Mouse (Mus musculus): ENCODE results near the gene Znrf3. TPM values are rescaled to one million over a fixed set of nuclear protein-coding genes. Genes with fewer than 3 reads are reported as not detected.

Znrf3 gene
- polyA plus RNA-seq, 1 experiment: 2.2 TPM

GRCm38 (mm10) chr11:5330851-5331250 is 113.8 kb downstream of the Znrf3 start:
- no peak overlapping the region for H3K27ac ChIP-seq (ENCODE audit: insufficient read depth, low read depth, low read length)
- peaks cover 6% of the 10 kb centered on the region; the same call in 1 of the 2 replicates for H3K4me1 ChIP-seq (ENCODE audit: control insufficient read depth, insufficient read depth, low read length)
- TF ChIP-seq CTCF (IDR thresholded peaks at IDR 0.05; ENCODE audit: low read depth, low read length): no peak
- no peak for TF ChIP-seq POLR2A (IDR thresholded peaks at IDR 0.05; ENCODE audit: borderline replicate concordance, low read depth, low read length)
- no peak overlapping the region for H3K4me3 ChIP-seq (ENCODE audit: insufficient read depth, low read length)

DNA sequence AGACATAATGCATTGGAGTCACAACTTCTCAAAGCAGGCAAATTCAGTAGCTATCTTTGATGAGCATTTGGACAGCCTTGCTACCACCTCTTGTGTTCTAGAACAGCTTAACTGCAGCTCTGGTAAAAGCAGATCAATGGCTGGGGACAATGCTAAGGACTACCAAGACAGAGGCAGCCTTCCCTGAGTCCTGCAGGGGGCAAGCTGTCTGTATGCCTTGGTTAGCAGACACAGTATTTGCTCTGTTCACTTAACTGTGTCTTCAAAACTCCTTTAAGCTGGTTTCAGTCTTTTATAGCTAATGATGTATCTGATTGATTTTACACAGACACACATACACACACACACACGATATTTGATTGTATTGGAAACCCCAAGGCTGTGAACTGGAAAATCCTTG is 117.0 kb downstream of the Znrf3 start:
- H3K4me1 ChIP-seq (ENCODE audit: control insufficient read depth, insufficient read depth, low read length): no peaks in the 10 kb centered on the region
- H3K27ac ChIP-seq (ENCODE audit: insufficient read depth, low read depth, low read length): no peak overlapping the region
- no peak overlapping the region for H3K4me3 ChIP-seq (ENCODE audit: insufficient read depth, low read length)
- TF ChIP-seq CTCF (IDR thresholded peaks at IDR 0.05; ENCODE audit: low read depth, low read length): no peak
- no peak for TF ChIP-seq POLR2A (IDR thresholded peaks at IDR 0.05; ENCODE audit: borderline replicate concordance, low read depth, low read length)

GRCm38 (mm10) chr11:5326252-5326651 is 118.4 kb downstream of the Znrf3 start:
- Histone ChIP-seq H3K4me1 (ENCODE audit: control insufficient read depth, insufficient read depth, low read length) (no peaks in the 10 kb centered on the region), H3K27ac (ENCODE audit: insufficient read depth, low read depth, low read length) (no peak overlapping the region), H3K4me3 (ENCODE audit: insufficient read depth, low read length) (no peak overlapping the region)
- TF ChIP-seq CTCF (IDR thresholded peaks at IDR 0.05; ENCODE audit: low read depth, low read length): no peak

DNA sequence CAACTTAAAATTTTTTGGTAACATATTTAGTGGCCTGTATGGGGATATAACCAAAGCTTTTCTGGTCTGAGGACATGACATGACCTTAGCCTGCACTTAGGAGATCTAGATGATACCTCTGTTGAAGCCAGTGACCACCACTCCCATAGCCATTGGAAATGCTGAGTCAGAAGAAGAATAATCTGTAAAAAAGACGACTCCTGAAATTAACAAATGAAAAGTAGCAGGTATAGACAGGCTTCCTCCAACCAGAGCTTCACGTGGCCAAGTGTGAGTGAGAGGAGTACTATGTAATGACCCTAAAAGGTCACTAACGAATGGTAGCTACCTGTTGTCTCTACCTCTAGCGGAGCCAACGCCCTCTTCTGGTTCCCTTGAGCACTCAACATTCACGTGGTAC is 119.4 kb downstream of the Znrf3 start:
- no peaks in the 10 kb centered on the region for H3K4me1 ChIP-seq (ENCODE audit: control insufficient read depth, insufficient read depth, low read length)
- TF ChIP-seq POLR2A (IDR thresholded peaks at IDR 0.05; ENCODE audit: borderline replicate concordance, low read depth, low read length) (no peak), CTCF (IDR thresholded peaks at IDR 0.05; ENCODE audit: low read depth, low read length) (no peak)
- no peak overlapping the region for H3K27ac ChIP-seq (ENCODE audit: insufficient read depth, low read depth, low read length)
- no peak overlapping the region for H3K4me3 ChIP-seq (ENCODE audit: insufficient read depth, low read length)

DNA sequence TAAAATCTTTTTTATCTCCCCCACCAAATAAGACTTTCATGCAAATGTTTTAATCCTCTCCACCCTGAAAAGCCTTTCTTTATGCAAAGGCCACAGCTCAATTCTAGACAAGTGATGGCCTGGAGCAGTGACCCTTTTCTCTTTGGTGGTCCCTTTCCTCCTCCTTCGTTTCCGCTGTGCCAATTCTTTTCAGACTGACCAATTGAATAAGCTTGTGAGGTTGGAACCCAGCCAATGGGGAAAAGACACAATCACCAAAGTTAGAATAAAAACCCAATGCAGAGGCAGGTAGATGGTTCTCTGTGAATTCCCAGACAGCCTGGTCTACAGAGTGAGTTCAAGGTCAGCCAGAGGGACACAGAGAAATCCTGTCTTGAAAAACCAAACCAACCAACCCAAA is 120.4 kb downstream of the Znrf3 start:
- TF ChIP-seq POLR2A (IDR thresholded peaks at IDR 0.05; ENCODE audit: borderline replicate concordance, low read depth, low read length) (no peak), CTCF (IDR thresholded peaks at IDR 0.05; ENCODE audit: low read depth, low read length) (no peak)
- Histone ChIP-seq H3K4me1 (ENCODE audit: control insufficient read depth, insufficient read depth, low read length) (no peaks in the 10 kb centered on the region), H3K27ac (ENCODE audit: insufficient read depth, low read depth, low read length) (no peak overlapping the region), H3K4me3 (ENCODE audit: insufficient read depth, low read length) (no peak overlapping the region)

- TF ChIP-seq CTCF (IDR thresholded peaks at IDR 0.05; ENCODE audit: low read depth, low read length) (no peak), POLR2A (IDR thresholded peaks at IDR 0.05; ENCODE audit: borderline replicate concordance, low read depth, low read length) (no peak)
- Histone ChIP-seq H3K4me1 (ENCODE audit: control insufficient read depth, insufficient read depth, low read length) (no peaks in the 10 kb centered on the region), H3K4me3 (ENCODE audit: insufficient read depth, low read length) (no peak overlapping the region), H3K27ac (ENCODE audit: insufficient read depth, low read depth, low read length) (no peak overlapping the region)
These were observed 123.0 kb downstream of the Znrf3 start for GRCm38 (mm10) chr11:5321687-5322086.

GRCm38 (mm10) chr11:5318976-5319375 is 125.7 kb downstream of the Znrf3 start:
- no peak overlapping the region for H3K27ac ChIP-seq (ENCODE audit: insufficient read depth, low read depth, low read length)
- H3K4me3 ChIP-seq (ENCODE audit: insufficient read depth, low read length): no peak overlapping the region
- peaks cover 4% of the 10 kb centered on the region for H3K4me1 ChIP-seq (ENCODE audit: control insufficient read depth, insufficient read depth, low read length)
- no peak for TF ChIP-seq POLR2A (IDR thresholded peaks at IDR 0.05; ENCODE audit: borderline replicate concordance, low read depth, low read length)
- TF ChIP-seq CTCF (IDR thresholded peaks at IDR 0.05; ENCODE audit: low read depth, low read length): no peak

DNA sequence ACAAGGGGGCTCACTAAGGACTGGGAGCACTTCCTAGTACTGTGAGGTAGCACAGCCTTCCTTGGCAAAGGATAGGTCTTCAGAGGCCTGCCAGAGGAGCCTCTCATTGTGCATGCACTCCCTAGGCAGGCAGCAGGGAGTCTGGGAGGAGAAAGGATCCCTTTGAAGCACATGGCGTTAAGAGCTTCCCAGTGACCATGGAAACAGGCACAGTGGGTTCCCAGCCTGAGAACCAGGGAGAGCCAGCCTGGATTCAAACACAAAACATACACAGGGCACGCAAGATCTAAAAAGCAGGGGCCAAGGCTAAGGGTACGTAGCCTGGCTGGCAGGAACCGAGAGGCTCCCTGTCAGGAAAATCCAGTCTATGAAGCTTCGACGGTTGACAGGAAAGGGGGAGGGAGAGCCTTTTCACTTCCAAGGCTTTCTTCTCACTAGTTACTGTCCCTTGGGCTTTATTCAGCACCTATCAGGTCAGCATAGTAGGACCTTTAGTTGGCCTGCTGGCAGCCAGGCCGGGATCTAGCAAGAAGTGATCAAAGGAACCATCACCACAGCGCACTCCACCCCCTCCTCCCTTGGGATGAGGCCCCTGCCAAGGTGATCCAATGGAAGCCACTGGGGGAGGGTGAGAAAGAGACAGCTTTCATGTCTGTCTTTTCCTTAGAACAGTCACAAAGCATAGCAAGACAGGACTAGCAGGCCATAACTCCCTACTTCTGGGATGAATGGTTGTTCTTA is 126.4 kb downstream of the Znrf3 start:
- Histone ChIP-seq H3K27ac (ENCODE audit: insufficient read depth, low read depth, low read length) (no peak overlapping the region), H3K4me1 (ENCODE audit: control insufficient read depth, insufficient read depth, low read length) (peaks cover 4% of the 10 kb centered on the region), H3K4me3 (ENCODE audit: insufficient read depth, low read length) (no peak overlapping the region)
- TF ChIP-seq CTCF (IDR thresholded peaks at IDR 0.05; ENCODE audit: low read depth, low read length): no peak
- TF ChIP-seq POLR2A (IDR thresholded peaks at IDR 0.05; ENCODE audit: borderline replicate concordance, low read depth, low read length): no peak

DNA sequence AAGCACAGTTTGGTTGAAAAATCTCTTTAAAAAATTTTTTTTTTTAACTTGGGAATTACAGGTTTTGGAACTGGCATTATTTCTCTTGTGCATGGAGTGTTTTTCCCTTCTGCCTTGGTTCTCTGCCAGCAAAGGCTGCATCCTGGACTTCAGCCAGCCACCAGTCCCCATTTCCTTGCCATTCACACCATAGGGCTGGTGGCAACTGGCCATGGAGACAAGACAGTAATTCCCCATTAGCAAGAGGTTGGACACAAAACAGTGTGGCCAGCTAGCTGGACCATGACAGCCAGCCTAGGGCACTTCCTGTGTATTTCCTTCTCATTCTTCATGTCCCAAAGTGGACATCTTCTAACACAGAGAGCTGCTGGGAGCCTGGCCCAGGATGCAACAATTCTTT is 129.9 kb downstream of the Znrf3 start:
- H3K4me1 ChIP-seq (ENCODE audit: control insufficient read depth, insufficient read depth, low read length): peaks cover 4% of the 10 kb centered on the region
- TF ChIP-seq POLR2A (IDR thresholded peaks at IDR 0.05; ENCODE audit: borderline replicate concordance, low read depth, low read length): no peak
- TF ChIP-seq CTCF (IDR thresholded peaks at IDR 0.05; ENCODE audit: low read depth, low read length): no peak
- H3K4me3 ChIP-seq (ENCODE audit: insufficient read depth, low read length): no peak overlapping the region
- no peak overlapping the region for H3K27ac ChIP-seq (ENCODE audit: insufficient read depth, low read depth, low read length)

DNA sequence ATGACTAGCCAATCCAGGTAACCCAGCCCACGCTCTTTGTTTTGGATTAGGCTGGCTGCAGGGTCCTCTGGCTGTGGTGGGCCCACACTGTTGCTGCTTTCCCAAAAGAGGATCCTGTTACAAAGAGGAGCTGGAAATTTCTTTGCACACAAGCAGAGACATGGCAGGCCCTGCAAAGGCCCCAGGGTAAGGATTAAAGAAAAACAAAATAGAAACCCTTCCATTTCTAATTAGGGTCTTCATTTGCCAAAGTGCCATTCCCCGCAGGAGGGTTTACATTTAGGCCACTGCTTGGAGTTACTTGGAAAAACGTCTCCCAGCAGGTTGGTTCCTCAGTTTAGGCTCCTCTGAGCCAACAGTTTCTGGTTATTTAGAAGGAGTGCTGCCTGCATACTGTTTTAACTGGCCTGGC is 130.3 kb downstream of the Znrf3 start:
- Histone ChIP-seq H3K27ac (ENCODE audit: insufficient read depth, low read depth, low read length) (no peak overlapping the region), H3K4me1 (ENCODE audit: control insufficient read depth, insufficient read depth, low read length) (peaks cover 4% of the 10 kb centered on the region)

More for the DNA sequence above, 130.3 kb downstream of the Znrf3 start:
- no peak for TF ChIP-seq CTCF (IDR thresholded peaks at IDR 0.05; ENCODE audit: low read depth, low read length)
- TF ChIP-seq POLR2A (IDR thresholded peaks at IDR 0.05; ENCODE audit: borderline replicate concordance, low read depth, low read length): no peak
- H3K4me3 ChIP-seq (ENCODE audit: insufficient read depth, low read length): no peak overlapping the region
